Comparison of ENCODE assay signal across 14 mouse cellular contexts in the genomic region with DNA sequence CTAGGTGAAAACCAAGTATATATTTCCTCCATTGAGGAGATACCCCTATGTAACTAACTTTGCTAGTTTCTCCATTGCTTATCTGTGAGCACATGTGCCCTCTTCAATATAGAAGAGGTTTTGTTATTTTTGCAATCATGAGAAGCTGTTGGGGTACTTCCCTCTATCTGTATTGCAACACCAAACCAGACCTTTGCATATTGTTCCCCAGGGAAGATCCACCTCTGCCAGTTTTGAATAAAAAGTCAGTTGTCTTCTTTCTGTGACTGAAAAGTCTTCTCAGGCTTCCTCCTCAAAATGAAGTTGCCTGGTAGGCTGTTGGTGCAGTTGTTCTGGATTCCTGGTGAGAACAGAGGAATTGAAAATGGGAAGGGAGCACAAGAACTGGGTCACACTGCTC.
"Had no signal": no experiment of that assay in that cellular context is flagged by ENCODE, and none has a peak within 500 bp of the region (broad histone marks: within the 10 kb centered on the region; RNA-seq: fewer than 3 reads in every experiment).

No protein-coding gene starts in this region.

- H3K9ac ChIP-seq: liver, embryonic 14.5 days; lung, embryonic 14.5 days; midbrain, embryonic 13.5 days; midbrain, embryonic 15.5 days; neural tube, embryonic 12.5 days had no signal

- H3K9me3 ChIP-seq: megakaryocyte, embryonic 14.5 days; midbrain, embryonic 13.5 days; midbrain, embryonic 15.5 days; neural tube, embryonic 12.5 days had no signal

- H3K36me3 ChIP-seq: midbrain, embryonic 13.5 days; midbrain, embryonic 15.5 days; neural tube, embryonic 12.5 days had no signal

- H3K27me3 ChIP-seq: megakaryocyte, embryonic 14.5 days; midbrain, embryonic 13.5 days; midbrain, embryonic 15.5 days; neural tube, embryonic 12.5 days had no signal

- H3K27ac ChIP-seq: liver, embryonic 14.5 days; midbrain, embryonic 13.5 days; midbrain, embryonic 15.5 days; neural tube, embryonic 12.5 days had no signal

- H3K4me1 ChIP-seq: megakaryocyte, embryonic 14.5 days; midbrain, embryonic 13.5 days; midbrain, embryonic 15.5 days; neural tube, embryonic 12.5 days had no signal

- H3K4me2 ChIP-seq: lung, embryonic 14.5 days; midbrain, embryonic 11.5 days; midbrain, embryonic 13.5 days; midbrain, embryonic 15.5 days; neural tube, embryonic 12.5 days had no signal

- H3K4me3 ChIP-seq: megakaryocyte, embryonic 14.5 days; midbrain, embryonic 13.5 days; midbrain, embryonic 15.5 days; neural tube, embryonic 12.5 days had no signal

- ATAC-seq: midbrain, embryonic 13.5 days; midbrain, embryonic 15.5 days had no signal

- DNase-seq: lung, adult 18-20 months; lung, embryonic 14.5 days; lung, postnatal 10 days; lung, postnatal 4 days; right cerebral cortex, postnatal 14 days; thymus, adult 18-20 months; thymus, postnatal 14 days; thymus, postnatal 36 days had no signal
